Mouse (Mus musculus): Measurements from ENCODE around the gene Tnp1. TPM values are rescaled to one million over a fixed set of nuclear protein-coding genes. Genes with fewer than 3 reads are reported as not detected.

Gene Tnp1
- polyA plus RNA-seq (2012; rRNA removed) (not detected in 2 replicates), polyA plus RNA-seq (2014; fragmentation: Nextera tagmentation; extraction: Ambion mirVana) (not detected in 2 replicates)

DNA sequence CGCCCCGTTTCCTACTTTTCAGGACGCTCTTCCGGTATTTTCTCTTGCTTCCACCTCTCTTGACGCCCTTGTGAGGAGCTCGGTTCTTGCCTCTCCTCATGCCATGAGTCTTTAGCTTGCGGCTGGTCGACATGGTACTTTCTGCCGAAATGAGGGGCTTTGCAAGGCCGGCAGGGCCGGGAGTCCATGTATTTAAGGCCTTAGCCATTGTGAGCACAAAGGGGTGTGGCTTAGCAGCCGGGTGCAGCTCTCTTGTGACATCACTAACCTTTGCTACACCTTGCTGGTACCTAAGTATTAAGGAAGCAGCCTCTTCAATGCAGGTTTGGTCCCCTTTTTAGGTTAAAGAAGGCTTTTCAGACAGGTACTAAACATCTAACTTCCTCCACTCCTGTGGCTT, at the start of gene Tnp1:
Gene Tnp1, minus strand, starts transcription at position 179 of the 400 bp plus-strand sequence.
- Histone ChIP-seq H3K27ac (replicated peaks; ENCODE audit: low read depth, low read length) (no peak within 1 kb of the TSS), H3K9ac (ENCODE audit: low read depth, low read length, severe bottlenecking) (no peak within 1 kb of the TSS), H3K4me3 (replicated peaks; ENCODE audit: low read length) (no peak within 1 kb of the TSS), H3K4me1 (ENCODE audit: control insufficient read depth, insufficient read depth, low read length) (no peaks in the 10 kb centered on the region), H3K36me3 (ENCODE audit: control insufficient read depth, insufficient read depth, low read length) (no peaks in the 10 kb centered on the region), H3K4me2 (replicated peaks; ENCODE audit: low read depth, low read length, severe bottlenecking) (no peak within 1 kb of the TSS), H3K27me3 (ENCODE audit: control insufficient read depth, insufficient read depth, low read length) (no peaks in the 10 kb centered on the region), H3K9me3 (ENCODE audit: control insufficient read depth, low read length) (no peaks in the 10 kb centered on the region)
- WGBS: 93% methylated on average over 12 of the region's 12 CpGs
- ATAC-seq (ENCODE audit: low FRiP score, low read depth) (no peak), DNase-seq (ENCODE audit: low spot score) (no peak)
- TF ChIP-seq POLR2A (IDR thresholded peaks at IDR 0.05; ENCODE audit: borderline replicate concordance, extremely low read depth, insufficient read depth, insufficient read length): no peak

DNA sequence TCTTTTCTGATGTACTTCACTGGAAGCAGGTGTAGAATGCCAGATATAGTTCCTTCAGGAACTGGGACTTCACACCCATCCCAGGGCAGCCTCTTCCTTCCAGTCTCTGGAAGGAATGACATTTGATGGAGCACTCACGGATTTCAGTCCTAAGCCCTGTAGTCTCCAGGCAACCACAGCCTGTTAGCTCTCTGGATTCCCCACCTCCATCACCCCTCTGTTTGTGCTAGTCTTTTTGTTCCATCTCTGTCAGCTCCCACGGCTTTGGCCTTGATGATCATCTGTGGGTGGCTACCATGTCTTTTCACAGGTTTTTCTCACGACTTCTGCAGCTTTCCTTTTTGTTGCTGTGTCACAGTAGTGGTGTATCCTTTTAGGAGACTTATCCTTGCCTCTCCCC, 48.6 kb upstream of the Tnp1 start:
- Histone ChIP-seq H3K9ac (ENCODE audit: low read depth, low read length, severe bottlenecking) (no peak overlapping the region), H3K36me3 (ENCODE audit: control insufficient read depth, insufficient read depth, low read length) (no peaks in the 10 kb centered on the region), H3K27ac (replicated peaks; ENCODE audit: low read depth, low read length) (no peak overlapping the region), H3K4me2 (replicated peaks; ENCODE audit: low read depth, low read length, severe bottlenecking) (no peak overlapping the region), H3K4me1 (ENCODE audit: control insufficient read depth, insufficient read depth, low read length) (peaks cover 11% of the 10 kb centered on the region), H3K9me3 (ENCODE audit: control insufficient read depth, low read length) (no peaks in the 10 kb centered on the region), H3K27me3 (ENCODE audit: control insufficient read depth, insufficient read depth, low read length) (no peaks in the 10 kb centered on the region), H3K4me3 (replicated peaks; ENCODE audit: low read length) (no peak overlapping the region)
- ATAC-seq (ENCODE audit: low FRiP score, low read depth) (no peak), DNase-seq (ENCODE audit: low spot score) (no peak)
- TF ChIP-seq POLR2A (IDR thresholded peaks at IDR 0.05; ENCODE audit: borderline replicate concordance, extremely low read depth, insufficient read depth, insufficient read length): no peak
- WGBS: 77% methylated on average over 3 of the region's 3 CpGs

DNA sequence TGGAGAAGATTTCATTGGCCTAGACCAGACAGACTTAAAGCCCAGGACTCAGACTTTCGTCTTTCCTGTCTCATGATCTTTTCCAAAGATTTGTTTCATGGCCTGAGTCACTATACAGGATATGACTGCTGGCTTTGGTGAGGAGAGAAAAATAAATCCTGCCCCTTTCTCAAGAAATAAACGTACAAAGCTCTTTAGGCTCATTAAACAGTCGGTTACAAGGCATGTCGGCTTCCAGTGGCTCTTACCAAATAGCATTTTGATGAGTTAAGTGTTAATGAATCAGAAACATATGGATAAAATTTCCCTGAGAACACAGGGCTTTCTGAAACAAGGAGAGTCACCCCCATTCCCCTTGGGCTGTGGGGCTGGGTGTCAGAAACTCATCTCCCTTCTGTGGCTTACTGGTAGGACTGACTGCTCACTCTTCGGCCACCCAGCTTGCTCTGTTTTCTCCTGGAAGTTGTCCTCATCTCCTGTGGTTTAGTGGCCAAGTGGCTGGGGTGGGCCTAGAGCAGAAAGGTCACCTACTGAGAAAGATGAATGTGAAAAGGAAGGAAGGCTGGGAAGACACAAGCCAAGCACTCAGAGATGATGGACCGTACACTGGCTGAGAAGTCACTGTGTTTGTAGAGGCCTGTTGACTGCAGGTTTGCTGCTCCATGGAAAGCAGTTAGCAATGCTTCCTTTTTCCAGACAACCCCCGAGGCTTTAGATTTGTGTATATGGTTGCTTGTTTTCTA, 46.0 kb upstream of the Tnp1 start:
- Histone ChIP-seq H3K4me1 (ENCODE audit: control insufficient read depth, insufficient read depth, low read length) (peaks cover 11% of the 10 kb centered on the region), H3K9ac (ENCODE audit: low read depth, low read length, severe bottlenecking) (no peak overlapping the region), H3K9me3 (ENCODE audit: control insufficient read depth, low read length) (no peaks in the 10 kb centered on the region), H3K27ac (replicated peaks; ENCODE audit: low read depth, low read length) (0 out of 2 replicates have a peak overlapping the region, but pooled peaks have one; percentile 8), H3K4me3 (replicated peaks; ENCODE audit: low read length) (no peak overlapping the region), H3K36me3 (ENCODE audit: control insufficient read depth, insufficient read depth, low read length) (no peaks in the 10 kb centered on the region), H3K4me2 (replicated peaks; ENCODE audit: low read depth, low read length, severe bottlenecking) (no peak overlapping the region), H3K27me3 (ENCODE audit: control insufficient read depth, insufficient read depth, low read length) (no peaks in the 10 kb centered on the region)
- no peak for TF ChIP-seq POLR2A (IDR thresholded peaks at IDR 0.05; ENCODE audit: borderline replicate concordance, extremely low read depth, insufficient read depth, insufficient read length)
- ATAC-seq (ENCODE audit: low FRiP score, low read depth) (peak; percentile 67; the same call in 1 of the 2 replicates), DNase-seq (ENCODE audit: low spot score) (no peak)
- WGBS: 37% methylated on average over 7 of the region's 7 CpGs

DNA sequence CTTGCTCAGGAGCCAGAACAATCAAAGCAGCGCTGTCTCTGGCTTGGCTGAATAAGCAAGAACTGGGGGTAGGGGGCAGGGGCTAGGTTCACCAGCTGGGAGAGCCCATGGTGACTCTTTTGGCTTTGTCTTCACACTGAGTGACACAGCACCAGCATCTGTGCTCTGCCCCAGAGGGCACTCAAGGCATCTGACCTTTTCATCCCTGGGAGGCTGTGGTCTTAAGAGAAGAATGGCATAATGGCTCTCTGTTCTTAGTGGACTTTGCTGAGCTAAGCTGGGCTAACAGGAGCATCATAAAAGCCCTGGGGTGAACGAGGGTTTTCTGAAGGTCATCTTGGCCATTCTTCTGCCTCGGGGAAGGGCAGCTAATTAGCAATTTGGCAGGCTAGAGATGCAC, 44.6 kb upstream of the Tnp1 start:
- H3K4me2 ChIP-seq (replicated peaks; ENCODE audit: low read depth, low read length, severe bottlenecking): no peak overlapping the region
- H3K4me1 ChIP-seq (ENCODE audit: control insufficient read depth, insufficient read depth, low read length): peaks cover 11% of the 10 kb centered on the region
- no peaks in the 10 kb centered on the region for H3K27me3 ChIP-seq (ENCODE audit: control insufficient read depth, insufficient read depth, low read length)
- no peaks in the 10 kb centered on the region for H3K36me3 ChIP-seq (ENCODE audit: control insufficient read depth, insufficient read depth, low read length)
- DNase-seq (ENCODE audit: low spot score) (no peak), ATAC-seq (ENCODE audit: low FRiP score, low read depth) (no peak)
- H3K9ac ChIP-seq (ENCODE audit: low read depth, low read length, severe bottlenecking): no peak overlapping the region
- TF ChIP-seq POLR2A (IDR thresholded peaks at IDR 0.05; ENCODE audit: borderline replicate concordance, extremely low read depth, insufficient read depth, insufficient read length): no peak
- 31% methylated on average over 3 of the region's 3 CpGs for WGBS
- no peaks in the 10 kb centered on the region for H3K9me3 ChIP-seq (ENCODE audit: control insufficient read depth, low read length)
- no peak overlapping the region for H3K4me3 ChIP-seq (replicated peaks; ENCODE audit: low read length)
- no peak overlapping the region for H3K27ac ChIP-seq (replicated peaks; ENCODE audit: low read depth, low read length)

DNA sequence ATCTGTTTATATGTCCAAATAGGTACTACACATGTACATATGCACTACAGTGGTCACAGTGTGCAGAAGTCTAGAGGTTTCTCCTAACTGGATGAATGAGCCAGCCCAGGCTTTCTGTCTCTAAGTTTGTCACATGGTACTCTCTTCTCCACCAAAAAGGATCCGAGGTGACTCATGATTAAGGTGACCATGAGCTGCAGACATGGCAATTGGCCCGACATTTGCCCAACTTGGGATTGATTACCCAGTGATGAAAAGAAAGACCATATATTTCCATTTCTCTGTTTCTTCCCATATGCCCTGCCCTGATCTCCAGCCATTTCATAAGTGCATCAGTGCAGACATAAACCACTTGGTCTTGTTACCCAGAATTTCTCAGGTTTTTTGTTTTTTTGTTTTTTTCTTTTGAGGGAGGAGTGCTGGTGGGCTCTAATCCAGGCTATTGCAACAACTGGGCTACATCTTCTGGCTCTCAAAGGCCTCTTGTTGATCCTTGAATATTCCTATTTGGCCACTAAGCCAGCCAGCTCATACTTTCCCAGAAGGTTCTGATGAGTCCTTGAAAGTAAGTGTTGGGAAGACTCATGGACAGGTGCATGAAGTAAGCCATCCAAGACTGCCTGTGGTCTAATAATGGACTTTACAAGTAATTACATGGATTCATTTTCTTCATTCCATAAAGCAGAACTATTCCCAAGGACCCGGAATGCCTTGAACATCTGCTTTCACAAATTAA, 40.7 kb upstream of the Tnp1 start:
- no peak for TF ChIP-seq POLR2A (IDR thresholded peaks at IDR 0.05; ENCODE audit: borderline replicate concordance, extremely low read depth, insufficient read depth, insufficient read length)
- H3K27me3 ChIP-seq (ENCODE audit: control insufficient read depth, insufficient read depth, low read length): no peaks in the 10 kb centered on the region
- ATAC-seq (ENCODE audit: low FRiP score, low read depth): no peak
- H3K36me3 ChIP-seq (ENCODE audit: control insufficient read depth, insufficient read depth, low read length): no peaks in the 10 kb centered on the region
- peaks cover 11% of the 10 kb centered on the region; the same call in 1 of the 2 replicates for H3K4me1 ChIP-seq (ENCODE audit: control insufficient read depth, insufficient read depth, low read length)
- H3K9me3 ChIP-seq (ENCODE audit: control insufficient read depth, low read length): no peaks in the 10 kb centered on the region
- no peak overlapping the region for H3K9ac ChIP-seq (ENCODE audit: low read depth, low read length, severe bottlenecking)
- no peak for DNase-seq (ENCODE audit: low spot score)
- WGBS: 69% methylated on average over 3 of the region's 3 CpGs
- no peak overlapping the region for H3K4me2 ChIP-seq (replicated peaks; ENCODE audit: low read depth, low read length, severe bottlenecking)
- no peak overlapping the region for H3K27ac ChIP-seq (replicated peaks; ENCODE audit: low read depth, low read length)
- H3K4me3 ChIP-seq (replicated peaks; ENCODE audit: low read length): no peak overlapping the region
